Mouse (Mus musculus): ENCODE results near the gene Comtd1. TPM values are rescaled to one million over a fixed set of nuclear protein-coding genes. Genes with fewer than 3 reads are reported as not detected.
A peak's percentile ranks its signal among the peaks of the same experiment; 100 is the strongest.

The Comtd1 gene
- polyA plus RNA-seq (2014; fragmentation: Nextera tagmentation; extraction: Ambion mirVana), result 15.5 and 17.6 TPM in 2 replicates

DNA sequence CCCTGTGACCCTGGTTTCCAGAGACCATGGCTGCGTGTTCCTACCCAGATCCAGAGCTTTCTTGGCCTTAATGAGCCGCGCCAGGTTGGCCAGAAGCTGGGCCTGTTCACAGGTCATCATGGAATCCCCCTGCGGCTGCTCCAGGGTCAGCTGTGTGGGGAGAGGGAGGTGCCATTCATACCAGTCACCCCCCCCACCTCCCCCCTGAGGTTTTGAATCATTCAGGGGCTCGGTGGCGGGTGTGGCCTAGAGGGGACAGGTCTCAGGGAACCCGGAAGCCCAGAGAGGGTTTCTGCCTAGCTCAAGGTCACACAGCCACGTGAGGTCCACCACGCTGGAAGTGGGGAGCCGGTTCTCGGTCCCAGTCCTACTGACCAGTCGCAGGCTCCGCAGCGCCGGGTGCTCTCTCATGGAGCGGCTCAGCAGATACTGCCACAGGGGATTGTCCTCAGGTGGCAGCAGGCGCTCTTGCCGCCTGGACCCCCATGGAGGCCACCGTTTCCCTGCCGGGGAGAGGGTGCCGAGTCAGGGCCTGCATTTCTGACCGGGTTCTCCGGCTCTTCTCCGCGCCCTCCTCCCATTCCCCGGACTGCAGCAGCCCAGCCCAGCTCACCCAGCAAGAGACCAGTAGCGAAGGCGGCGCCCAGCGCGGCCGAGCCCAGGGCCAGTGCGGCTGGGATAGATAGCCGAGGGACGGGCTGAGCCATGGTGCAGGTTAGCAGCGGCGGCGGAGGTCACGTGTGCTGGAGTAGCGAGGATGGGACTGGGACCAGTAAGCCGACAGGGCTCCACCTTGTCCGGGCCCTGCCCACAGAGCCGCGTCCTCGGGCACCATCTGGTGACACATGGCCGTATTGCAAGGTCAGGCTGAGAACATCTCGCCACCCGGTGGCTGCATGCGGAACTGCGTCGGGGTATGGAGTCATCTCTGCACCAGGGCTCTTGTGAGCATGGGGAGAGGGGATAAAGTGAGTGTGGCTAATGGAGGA, at the start of gene Comtd1:
Comtd1 (minus strand) TSS at position 812 of the 989 bp plus-strand sequence.
- Histone ChIP-seq H3K9me3 (replicated peaks; ENCODE audit: control insufficient read depth, low read length) (no peaks in the 10 kb centered on the region), H3K27ac (replicated peaks; ENCODE audit: low read depth, low read length) (peak within 1 kb of the TSS; percentile 52), H3K4me3 (ENCODE audit: low read depth, low read length) (peak within 1 kb of the TSS; percentile 61), H3K36me3 (replicated peaks; ENCODE audit: control insufficient read depth, insufficient read depth, low read depth, low read length) (peaks cover 6% of the 10 kb centered on the region; the same call in 1 of the 2 replicates), H3K4me1 (ENCODE audit: control insufficient read depth, insufficient read depth, low read length) (peaks cover 2% of the 10 kb centered on the region), H3K4me2 (ENCODE audit: low read depth, low read length) (peak within 1 kb of the TSS; percentile 99), H3K27me3 (ENCODE audit: control insufficient read depth, insufficient read depth, low read length) (no peaks in the 10 kb centered on the region), H3K9ac (replicated peaks; ENCODE audit: low read length) (peak within 1 kb of the TSS; percentile 69)
- ATAC-seq (replicated peaks; ENCODE audit: insufficient number of reproducible peaks, low FRiP score, low TSS enrichment, low read depth) (peak; percentile 83), DNase-seq (ENCODE audit: low spot score) (peak; percentile 95)
- under 1% methylated on average over 49 of the region's 51 CpGs for WGBS

DNA sequence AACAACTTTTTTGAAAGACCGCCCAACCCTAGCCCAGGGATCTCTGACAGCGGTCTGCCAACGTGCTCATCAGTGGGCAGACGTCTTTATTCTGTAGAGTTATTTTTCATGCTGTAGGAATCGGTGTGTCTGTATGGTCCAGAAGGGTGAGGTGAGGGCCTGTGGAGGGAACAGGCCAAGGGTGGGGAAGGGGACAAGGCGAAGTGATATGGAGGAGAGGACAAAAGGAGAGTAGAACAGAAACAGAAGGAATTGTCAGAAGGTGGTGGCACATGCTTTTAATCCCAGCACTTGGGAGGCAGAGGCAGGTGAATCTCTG, 43.5 kb upstream of the Comtd1 start:
- no peaks in the 10 kb centered on the region for H3K36me3 ChIP-seq (replicated peaks; ENCODE audit: control insufficient read depth, insufficient read depth, low read depth, low read length)
- no peak for ATAC-seq (replicated peaks; ENCODE audit: insufficient number of reproducible peaks, low FRiP score, low TSS enrichment, low read depth)
- no peak overlapping the region for H3K4me3 ChIP-seq (ENCODE audit: low read depth, low read length)
- no peaks in the 10 kb centered on the region for H3K9me3 ChIP-seq (replicated peaks; ENCODE audit: control insufficient read depth, low read length)
- no peak overlapping the region for H3K27ac ChIP-seq (replicated peaks; ENCODE audit: low read depth, low read length)
- H3K27me3 ChIP-seq (ENCODE audit: control insufficient read depth, insufficient read depth, low read length), result no peaks in the 10 kb centered on the region
- H3K9ac ChIP-seq (replicated peaks; ENCODE audit: low read length), result no peak overlapping the region
- DNase-seq (ENCODE audit: low spot score), result no peak
- peaks cover 2% of the 10 kb centered on the region; the same call in 1 of the 2 replicates for H3K4me1 ChIP-seq (ENCODE audit: control insufficient read depth, insufficient read depth, low read length)
- WGBS, result 80% methylated on average over 6 of the region's 6 CpGs
- H3K4me2 ChIP-seq (ENCODE audit: low read depth, low read length), result no peak overlapping the region

DNA sequence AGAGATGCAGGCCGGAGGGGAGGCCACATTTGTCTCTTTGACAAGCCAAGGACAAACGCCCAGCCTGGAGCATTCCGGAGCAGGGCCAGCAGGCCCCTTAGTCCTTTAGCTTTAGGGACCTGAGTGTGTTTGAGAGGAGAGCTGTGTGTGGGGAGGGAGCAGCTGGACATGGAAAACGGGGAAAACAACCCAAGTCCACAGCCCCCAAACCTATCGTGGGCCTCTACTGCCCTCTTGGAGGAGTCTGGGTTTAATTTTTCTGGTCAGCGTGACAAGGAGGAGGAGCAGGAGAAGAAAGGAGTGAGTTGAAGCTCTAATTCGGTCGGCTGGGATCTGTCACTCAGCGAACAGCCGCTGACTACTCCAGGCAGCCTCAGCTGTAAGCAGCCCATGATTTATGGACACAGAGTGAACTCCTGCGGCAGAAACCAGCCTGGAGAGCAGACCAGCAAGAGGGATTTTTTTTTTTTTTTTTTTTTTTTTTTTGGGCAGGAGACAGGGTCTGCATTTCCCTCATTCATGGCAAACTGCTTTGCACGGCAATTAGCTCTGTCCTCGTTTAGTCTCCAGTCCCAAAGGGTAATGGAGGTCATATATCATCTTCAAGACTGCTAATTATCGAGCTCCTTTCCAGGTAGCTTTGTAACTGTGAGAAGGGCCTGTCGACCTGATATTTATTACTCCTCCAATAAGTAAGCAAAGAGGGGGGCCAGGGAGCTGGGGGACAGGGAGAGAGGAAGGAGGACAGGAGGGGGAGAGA, 43.0 kb upstream of the Comtd1 start:
- H3K4me1 ChIP-seq (ENCODE audit: control insufficient read depth, insufficient read depth, low read length), result peaks cover 2% of the 10 kb centered on the region; the same call in 1 of the 2 replicates
- H3K9ac ChIP-seq (replicated peaks; ENCODE audit: low read length), result no peak overlapping the region; the same call in 1 of the 2 replicates
- ATAC-seq (replicated peaks; ENCODE audit: insufficient number of reproducible peaks, low FRiP score, low TSS enrichment, low read depth) (peak; percentile 79), DNase-seq (ENCODE audit: low spot score) (peak; percentile 56)
- no peaks in the 10 kb centered on the region for H3K27me3 ChIP-seq (ENCODE audit: control insufficient read depth, insufficient read depth, low read length)
- H3K36me3 ChIP-seq (replicated peaks; ENCODE audit: control insufficient read depth, insufficient read depth, low read depth, low read length), result no peaks in the 10 kb centered on the region
- H3K27ac ChIP-seq (replicated peaks; ENCODE audit: low read depth, low read length), result no peak overlapping the region
- H3K4me2 ChIP-seq (ENCODE audit: low read depth, low read length), result no peak overlapping the region
- WGBS, result 28% methylated on average over 15 of the region's 15 CpGs
- H3K9me3 ChIP-seq (replicated peaks; ENCODE audit: control insufficient read depth, low read length), result no peaks in the 10 kb centered on the region
- H3K4me3 ChIP-seq (ENCODE audit: low read depth, low read length), result no peak overlapping the region

DNA sequence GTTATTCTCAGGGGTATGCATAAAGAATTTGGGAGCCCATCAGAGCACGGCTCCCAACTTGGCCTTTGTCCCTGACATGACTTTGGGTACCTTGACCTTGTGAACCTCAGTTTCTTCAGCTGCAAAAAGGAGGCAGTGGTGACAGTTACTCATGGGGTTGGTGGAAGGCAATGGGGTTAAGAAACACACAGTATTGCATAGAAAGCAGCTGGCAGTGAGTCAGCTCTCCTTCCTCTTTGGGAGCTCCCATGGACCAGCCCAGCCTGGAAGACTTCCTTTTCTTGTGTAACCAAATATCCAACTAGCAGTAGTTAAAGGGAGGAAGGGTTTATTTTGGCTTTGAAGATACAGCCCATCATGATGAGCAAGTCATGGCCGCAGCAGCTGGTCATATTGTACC, 41.7 kb upstream of the Comtd1 start:
- WGBS, result 89% methylated on average over 2 of the region's 2 CpGs
- Histone ChIP-seq H3K27me3 (ENCODE audit: control insufficient read depth, insufficient read depth, low read length) (no peaks in the 10 kb centered on the region), H3K4me3 (ENCODE audit: low read depth, low read length) (no peak overlapping the region), H3K9me3 (replicated peaks; ENCODE audit: control insufficient read depth, low read length) (no peaks in the 10 kb centered on the region), H3K4me1 (ENCODE audit: control insufficient read depth, insufficient read depth, low read length) (peaks cover 2% of the 10 kb centered on the region; the same call in 1 of the 2 replicates), H3K9ac (replicated peaks; ENCODE audit: low read length) (no peak overlapping the region), H3K4me2 (ENCODE audit: low read depth, low read length) (no peak overlapping the region), H3K36me3 (replicated peaks; ENCODE audit: control insufficient read depth, insufficient read depth, low read depth, low read length) (no peaks in the 10 kb centered on the region), H3K27ac (replicated peaks; ENCODE audit: low read depth, low read length) (no peak overlapping the region)
- ATAC-seq (replicated peaks; ENCODE audit: insufficient number of reproducible peaks, low FRiP score, low TSS enrichment, low read depth), result no peak
- DNase-seq (ENCODE audit: low spot score), result no peak

DNA sequence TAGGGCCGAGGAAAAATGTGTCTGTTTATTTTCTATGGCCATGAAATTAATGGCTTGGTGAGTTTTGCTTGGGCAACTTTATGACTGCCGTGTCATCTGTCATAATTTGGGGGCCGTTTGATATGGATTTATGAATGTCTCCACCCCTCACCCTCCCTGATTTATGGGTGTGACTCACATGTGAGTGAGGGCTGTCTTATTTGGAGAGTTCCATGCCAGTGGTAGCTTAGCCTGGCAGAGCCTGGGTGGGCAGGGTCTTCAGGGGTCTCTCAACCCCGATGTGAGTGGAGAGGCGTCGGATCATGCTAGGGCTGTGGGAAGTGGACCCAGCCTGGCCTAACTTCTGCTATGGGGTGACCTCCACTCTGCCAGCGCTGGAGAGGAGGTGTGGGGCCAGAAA, 18.0 kb upstream of the Comtd1 start:
- Histone ChIP-seq H3K9me3 (replicated peaks; ENCODE audit: control insufficient read depth, low read length) (no peaks in the 10 kb centered on the region), H3K4me2 (ENCODE audit: low read depth, low read length) (no peak overlapping the region), H3K36me3 (replicated peaks; ENCODE audit: control insufficient read depth, insufficient read depth, low read depth, low read length) (no peaks in the 10 kb centered on the region), H3K4me1 (ENCODE audit: control insufficient read depth, insufficient read depth, low read length) (no peaks in the 10 kb centered on the region), H3K27me3 (ENCODE audit: control insufficient read depth, insufficient read depth, low read length) (no peaks in the 10 kb centered on the region), H3K27ac (replicated peaks; ENCODE audit: low read depth, low read length) (no peak overlapping the region), H3K4me3 (ENCODE audit: low read depth, low read length) (no peak overlapping the region), H3K9ac (replicated peaks; ENCODE audit: low read length) (no peak overlapping the region)
- WGBS, result 65% methylated on average over 7 of the region's 7 CpGs
- ATAC-seq (replicated peaks; ENCODE audit: insufficient number of reproducible peaks, low FRiP score, low TSS enrichment, low read depth), result no peak
- DNase-seq (ENCODE audit: low spot score), result no peak

DNA sequence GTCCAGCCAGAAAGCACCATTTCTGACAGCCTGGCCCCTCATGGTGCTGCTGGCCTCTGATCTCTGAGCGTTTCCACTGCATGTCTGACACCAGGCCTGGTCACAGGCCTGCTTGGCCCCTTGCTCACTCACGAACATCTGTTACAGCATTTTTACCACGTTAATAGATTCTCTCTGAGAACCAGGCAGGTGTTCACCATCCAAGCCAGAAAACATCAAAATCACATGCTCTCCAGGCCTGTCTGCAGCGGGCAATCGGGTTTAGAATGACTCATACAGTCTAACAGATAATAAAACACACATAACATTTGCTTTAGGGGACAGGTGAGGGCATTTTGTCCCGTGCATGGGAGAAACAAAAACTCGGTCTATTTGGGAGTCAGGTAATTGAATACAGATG, 17.5 kb upstream of the Comtd1 start:
- H3K4me2 ChIP-seq (ENCODE audit: low read depth, low read length), result no peak overlapping the region
- WGBS, result 32% methylated on average over 7 of the region's 7 CpGs
- H3K4me3 ChIP-seq (ENCODE audit: low read depth, low read length), result no peak overlapping the region
- H3K27ac ChIP-seq (replicated peaks; ENCODE audit: low read depth, low read length), result no peak overlapping the region
- no peaks in the 10 kb centered on the region for H3K27me3 ChIP-seq (ENCODE audit: control insufficient read depth, insufficient read depth, low read length)
- DNase-seq (ENCODE audit: low spot score) (peak; percentile 54), ATAC-seq (replicated peaks; ENCODE audit: insufficient number of reproducible peaks, low FRiP score, low TSS enrichment, low read depth) (no peak)
- H3K9me3 ChIP-seq (replicated peaks; ENCODE audit: control insufficient read depth, low read length), result no peaks in the 10 kb centered on the region
- H3K4me1 ChIP-seq (ENCODE audit: control insufficient read depth, insufficient read depth, low read length), result no peaks in the 10 kb centered on the region
- no peak overlapping the region for H3K9ac ChIP-seq (replicated peaks; ENCODE audit: low read length)
- H3K36me3 ChIP-seq (replicated peaks; ENCODE audit: control insufficient read depth, insufficient read depth, low read depth, low read length), result no peaks in the 10 kb centered on the region

DNA sequence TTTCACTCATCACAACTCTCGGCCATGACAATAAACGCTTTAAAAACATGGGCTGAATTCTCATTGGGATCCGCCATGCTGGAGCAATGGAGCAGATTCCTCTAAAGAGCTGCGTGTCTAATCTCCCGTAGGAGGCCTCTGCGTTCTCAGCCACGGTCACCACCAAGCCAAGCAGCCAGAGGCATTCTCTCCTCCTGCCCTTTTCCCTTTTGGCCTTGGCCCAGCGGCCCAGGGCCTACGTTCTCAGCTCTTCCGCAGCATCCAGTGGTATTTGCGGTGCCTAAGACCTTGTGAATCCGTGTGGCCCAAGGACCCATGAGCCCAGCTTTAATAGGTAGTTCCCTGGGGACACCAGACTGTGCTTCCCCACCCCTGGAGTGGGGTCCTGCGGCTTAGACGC, 8.1 kb upstream of the Comtd1 start:
- no peak for DNase-seq (ENCODE audit: low spot score)
- WGBS, result 85% methylated on average over 14 of the region's 14 CpGs
- no peak overlapping the region for H3K4me3 ChIP-seq (ENCODE audit: low read depth, low read length)

DNA sequence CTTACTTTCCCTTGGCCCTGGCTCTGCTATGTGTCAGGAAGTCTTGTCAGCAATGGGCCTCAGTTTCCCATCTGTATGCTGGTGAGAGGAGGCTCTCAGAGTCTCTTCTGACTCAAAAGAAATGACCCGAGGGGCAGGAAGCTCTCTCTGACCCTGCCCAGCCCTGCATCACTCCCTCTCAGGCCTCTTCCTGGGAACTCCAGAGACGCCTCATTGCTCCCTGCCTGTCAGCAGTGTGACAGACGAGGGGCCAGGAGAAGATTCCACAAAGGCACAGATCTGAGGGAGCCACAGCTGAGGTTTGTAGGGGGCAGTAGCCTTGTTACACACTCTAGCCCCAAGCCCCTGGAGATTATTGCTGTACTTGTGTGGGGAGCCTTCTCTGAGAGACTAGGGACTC, 7.2 kb upstream of the Comtd1 start:
- no peak for DNase-seq (ENCODE audit: low spot score)
- Histone ChIP-seq H3K9ac (replicated peaks; ENCODE audit: low read length) (no peak overlapping the region), H3K4me2 (ENCODE audit: low read depth, low read length) (no peak overlapping the region), H3K27me3 (ENCODE audit: control insufficient read depth, insufficient read depth, low read length) (no peaks in the 10 kb centered on the region), H3K27ac (replicated peaks; ENCODE audit: low read depth, low read length) (no peak overlapping the region), H3K36me3 (replicated peaks; ENCODE audit: control insufficient read depth, insufficient read depth, low read depth, low read length) (no peaks in the 10 kb centered on the region), H3K4me1 (ENCODE audit: control insufficient read depth, insufficient read depth, low read length) (no peaks in the 10 kb centered on the region), H3K9me3 (replicated peaks; ENCODE audit: control insufficient read depth, low read length) (no peaks in the 10 kb centered on the region), H3K4me3 (ENCODE audit: low read depth, low read length) (no peak overlapping the region)
- WGBS, result 26% methylated on average over 3 of the region's 3 CpGs
- ATAC-seq (replicated peaks; ENCODE audit: insufficient number of reproducible peaks, low FRiP score, low TSS enrichment, low read depth), result no peak

More for the DNA sequence above, 8.1 kb upstream of the Comtd1 start:
- no peaks in the 10 kb centered on the region for H3K27me3 ChIP-seq (ENCODE audit: control insufficient read depth, insufficient read depth, low read length)
- H3K36me3 ChIP-seq (replicated peaks; ENCODE audit: control insufficient read depth, insufficient read depth, low read depth, low read length), result no peaks in the 10 kb centered on the region
- no peaks in the 10 kb centered on the region for H3K4me1 ChIP-seq (ENCODE audit: control insufficient read depth, insufficient read depth, low read length)
- H3K4me2 ChIP-seq (ENCODE audit: low read depth, low read length), result no peak overlapping the region
- no peak overlapping the region for H3K27ac ChIP-seq (replicated peaks; ENCODE audit: low read depth, low read length)
- no peak for ATAC-seq (replicated peaks; ENCODE audit: insufficient number of reproducible peaks, low FRiP score, low TSS enrichment, low read depth)
- H3K9me3 ChIP-seq (replicated peaks; ENCODE audit: control insufficient read depth, low read length), result no peaks in the 10 kb centered on the region
- H3K9ac ChIP-seq (replicated peaks; ENCODE audit: low read length), result no peak overlapping the region
